Mouse (Mus musculus) limb, embryonic 14.5 days (tissue): ENCODE results near the gene Cabcoco1. TPM values are rescaled to one million over a fixed set of nuclear protein-coding genes. Genes with fewer than 3 reads are reported as not detected.

Experiments used
- ATAC-seq: fragments of 200-750 bp; cut with Nextera tagmentation; 2 replicates; pipeline ENCODE4 v1.8.0; 2017; ENCODE audit warnings: low read depth, moderate number of reproducible peaks, moderate TSS enrichment; ENCODE audit not compliant: low FRiP score
- DNase-seq: peaks from one replicate; pipeline ENCODE4 v3.0.0-alpha.2; 2015; ENCODE audit warnings: low spot score
- H3K27ac ChIP-seq: fragments of 300-500 bp; sonication (generic); replicated peaks from 2 replicates; pipeline ENCODE4 v1.5.1; 2014; ENCODE audit warnings: low read depth, mild to moderate bottlenecking, low read length, moderate library complexity, mixed read lengths
- H3K27me3 ChIP-seq: fragments of 300-500 bp; sonication (generic); 2 replicates; pipeline ENCODE4 v1.6.1; 2014; ENCODE audit warnings: low read length, mixed read lengths; ENCODE audit not compliant: control insufficient read depth, insufficient read depth
- H3K36me3 ChIP-seq: fragments of 300-500 bp; sonication (generic); 2 replicates; pipeline ENCODE4 v1.6.1; 2014; ENCODE audit warnings: mild to moderate bottlenecking, low read length, moderate library complexity, mixed read lengths; ENCODE audit not compliant: control insufficient read depth, insufficient read depth
- H3K4me1 ChIP-seq: fragments of 300-500 bp; sonication (generic); 2 replicates; pipeline ENCODE4 v1.6.1; 2014; ENCODE audit warnings: antibody characterized with exemption, low read length, mixed read lengths; ENCODE audit not compliant: control insufficient read depth, insufficient read depth
- H3K4me2 ChIP-seq: fragments of 300-500 bp; sonication (generic); replicated peaks from 2 replicates; pipeline ENCODE4 v1.6.1; 2014; ENCODE audit warnings: low read depth, mild to moderate bottlenecking, low read length, moderate library complexity; ENCODE audit not compliant: severe bottlenecking
- H3K4me3 ChIP-seq: fragments of 300-500 bp; sonication (generic); replicated peaks from 2 replicates; pipeline ENCODE4 v1.5.1; 2014; ENCODE audit warnings: low read length
- H3K9ac ChIP-seq: fragments of 300-500 bp; sonication (generic); 2 replicates; pipeline ENCODE4 v1.6.1; 2014; ENCODE audit warnings: mild to moderate bottlenecking, low read depth, low read length, moderate library complexity; ENCODE audit not compliant: severe bottlenecking
- H3K9me3 ChIP-seq: fragments of 300-500 bp; sonication (generic); 2 replicates; pipeline ENCODE4 v1.6.1; 2016; ENCODE audit warnings: low read length; ENCODE audit not compliant: control insufficient read depth
- POLR2A ChIP-seq: fragments of 200-500 bp; IDR thresholded peaks from 2 replicates; pipeline ENCODE4 v1.8.0; 2012; ENCODE audit warnings: inconsistent platforms, mild to moderate bottlenecking, moderate library complexity, borderline replicate concordance; ENCODE audit not compliant: insufficient read depth, insufficient read length; ENCODE audit errors: extremely low read depth
- WGBS: fragments of 180-500 bp; shearing (Covaris S2); extraction: QIAGEN DNeasy Blood & Tissue Kit; methylation state at CpG from one replicate; pipeline ENCODE4 v1.1.7; 2014; 5-methylcytosine and 5-hydroxymethylcytosine counted together
- polyA plus RNA-seq, 2 experiments: library from polyadenylated mRNA; depleted of rRNA in 1 of 2; stranded (reverse) in 1 of 2; unstranded in 1 of 2; fragments of >200 nt; fragmentation: Nextera tagmentation in 1 of 2; extraction: Ambion mirVana in 1 of 2; gene quantifications; 2 replicates each; pipeline versions ENCODE4 v1.2.1 to v1.2.3; 2012 to 2014

Gene Cabcoco1
- polyA plus RNA-seq, 2 experiments = 0.58 to 1.8 TPM

DNA sequence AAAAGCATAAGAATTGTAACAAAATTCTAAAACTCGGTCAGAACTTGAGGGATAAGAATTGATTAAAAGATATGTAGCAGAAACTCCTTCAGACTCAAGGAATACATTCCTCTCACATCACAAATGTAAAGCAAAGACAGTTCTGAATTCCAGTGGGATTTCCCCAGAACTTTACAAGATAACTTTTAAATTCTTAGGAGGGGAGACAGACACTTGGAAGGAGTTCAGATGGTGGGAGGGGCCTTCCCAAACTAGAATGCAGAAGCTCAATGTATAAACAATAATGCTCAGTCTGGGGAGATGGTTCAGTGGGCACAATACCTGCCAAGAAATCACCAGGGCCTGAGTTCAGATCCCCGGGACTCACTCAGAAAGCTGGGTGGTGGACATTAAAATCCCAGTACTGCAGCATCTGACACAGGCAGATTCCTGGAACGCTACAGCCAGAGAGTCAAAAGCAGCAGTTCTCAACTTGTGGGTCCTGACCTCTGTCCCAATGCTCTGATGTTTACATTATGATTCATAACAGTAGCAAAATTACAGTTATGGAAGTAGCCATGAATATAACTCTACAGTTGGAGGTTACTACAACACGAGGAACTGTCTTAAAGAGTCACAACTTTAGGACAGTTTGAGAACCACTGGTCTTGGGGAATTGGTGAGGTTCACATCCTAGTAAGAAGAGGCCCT is 4.3 kb downstream of the Cabcoco1 start:
- no peak overlapping the region for H3K4me3 ChIP-seq
- DNase-seq (no peak), ATAC-seq (no peak)
- H3K27me3 ChIP-seq = no peaks in the 10 kb centered on the region
- no peaks in the 10 kb centered on the region for H3K36me3 ChIP-seq
- TF ChIP-seq POLR2A = no peak
- H3K27ac ChIP-seq = no peak overlapping the region
- 75% methylated on average over 4 of the region's 4 CpGs for WGBS
- H3K4me2 ChIP-seq = no peak overlapping the region
- H3K4me1 ChIP-seq = peaks cover 25% of the 10 kb centered on the region
- H3K9ac ChIP-seq = no peak overlapping the region
- H3K9me3 ChIP-seq = no peaks in the 10 kb centered on the region

DNA sequence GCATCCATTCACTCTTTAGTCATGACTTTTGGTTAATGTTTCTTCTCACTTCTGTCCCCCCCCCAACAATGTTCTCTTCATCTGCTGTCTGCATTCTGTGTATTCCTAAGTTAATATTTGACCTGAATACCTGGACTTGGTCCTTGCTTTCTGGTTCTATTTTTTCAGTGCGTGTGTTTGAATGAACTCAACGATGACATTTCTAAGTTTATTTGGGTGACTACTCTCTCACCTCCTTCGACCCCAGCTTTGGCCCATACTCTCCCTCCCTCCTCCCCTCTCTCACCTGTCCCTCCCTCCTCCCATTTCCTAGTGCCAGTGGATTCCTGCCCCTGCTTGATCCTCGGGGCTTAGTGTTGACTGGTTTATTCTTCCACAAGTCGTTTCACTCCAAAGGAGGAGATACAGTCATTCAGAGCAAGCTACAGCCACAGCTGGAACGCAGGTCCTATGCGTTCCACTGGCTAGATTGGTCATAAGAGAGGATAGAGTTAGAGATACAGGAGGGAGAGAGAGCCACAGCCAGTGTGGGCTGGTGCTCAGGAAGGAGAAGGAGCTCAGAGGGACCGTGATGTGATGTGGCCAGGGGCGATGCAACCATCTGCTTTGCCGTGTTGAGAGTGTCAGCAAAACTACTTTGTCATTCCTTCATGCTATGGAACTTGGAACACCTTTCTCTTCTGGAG is 12.2 kb downstream of the Cabcoco1 start:
- H3K27me3 ChIP-seq = no peaks in the 10 kb centered on the region
- no peak for DNase-seq
- H3K4me2 ChIP-seq = no peak overlapping the region
- no peaks in the 10 kb centered on the region for H3K36me3 ChIP-seq
- H3K9me3 ChIP-seq = no peaks in the 10 kb centered on the region
- H3K27ac ChIP-seq = no peak overlapping the region
- peaks cover 12% of the 10 kb centered on the region; the same call in 1 of the 2 replicates for H3K4me1 ChIP-seq
- H3K4me3 ChIP-seq = no peak overlapping the region
- WGBS = 76% methylated on average over 10 of the region's 10 CpGs
- TF ChIP-seq POLR2A = no peak
- no peak for ATAC-seq
- H3K9ac ChIP-seq = no peak overlapping the region

DNA sequence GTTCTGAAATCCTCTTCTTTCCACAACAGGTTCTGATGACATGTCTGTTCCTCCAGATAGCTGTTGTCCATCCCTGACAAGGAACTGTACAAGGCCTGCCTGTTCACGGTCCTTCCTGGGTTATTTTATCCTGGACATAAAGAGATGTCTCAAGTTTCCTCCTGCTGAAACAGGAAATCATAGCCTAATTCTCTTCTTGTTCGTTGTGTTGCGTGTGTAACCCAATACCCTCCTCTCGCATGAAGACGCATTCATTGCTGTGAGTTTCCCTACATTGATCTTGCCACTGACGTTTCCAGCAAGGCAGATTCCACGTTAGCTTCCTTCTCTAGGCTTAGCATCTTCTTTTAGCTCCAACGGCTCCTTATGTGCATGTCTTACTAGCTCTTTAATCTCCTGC is 12.7 kb downstream of the Cabcoco1 start:
- no peak overlapping the region for H3K4me2 ChIP-seq
- DNase-seq = no peak
- WGBS = 30% methylated on average over 8 of the region's 8 CpGs

DNA sequence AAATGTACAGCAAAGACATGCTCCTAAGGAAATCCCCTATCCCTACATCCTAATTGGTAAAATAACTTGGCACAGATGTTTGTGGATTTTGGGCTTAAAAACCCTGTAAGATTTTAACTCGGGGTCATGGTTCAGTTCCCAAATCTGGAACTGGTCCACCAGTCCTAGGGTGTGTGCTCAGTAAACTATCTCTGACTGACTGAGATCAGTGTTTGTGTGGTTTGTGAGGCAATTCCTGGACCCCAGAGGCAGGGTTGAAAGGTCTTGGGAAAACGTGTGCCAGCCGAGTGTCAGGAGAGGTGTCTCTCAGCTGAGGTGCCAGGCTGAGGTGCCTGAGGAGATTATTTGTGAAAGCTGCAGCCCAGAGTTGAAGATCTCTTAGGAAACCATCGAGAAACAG is 19.6 kb downstream of the Cabcoco1 start:
- Histone ChIP-seq H3K27ac (no peak overlapping the region), H3K36me3 (no peaks in the 10 kb centered on the region), H3K27me3 (no peaks in the 10 kb centered on the region), H3K9ac (no peak overlapping the region), H3K9me3 (no peaks in the 10 kb centered on the region), H3K4me2 (no peak overlapping the region), H3K4me3 (no peak overlapping the region), H3K4me1 (no peaks in the 10 kb centered on the region; the same call in 1 of the 2 replicates)
- TF ChIP-seq POLR2A = no peak
- ATAC-seq = no peak
- DNase-seq = no peak
- 59% methylated on average over 4 of the region's 4 CpGs for WGBS

More for the DNA sequence above, 12.7 kb downstream of the Cabcoco1 start:
- ATAC-seq = no peak
- Histone ChIP-seq H3K9me3 (no peaks in the 10 kb centered on the region), H3K4me1 (peaks cover 12% of the 10 kb centered on the region; the same call in 1 of the 2 replicates), H3K27me3 (no peaks in the 10 kb centered on the region), H3K27ac (no peak overlapping the region), H3K36me3 (no peaks in the 10 kb centered on the region), H3K9ac (no peak overlapping the region), H3K4me3 (no peak overlapping the region)
- TF ChIP-seq POLR2A = no peak

DNA sequence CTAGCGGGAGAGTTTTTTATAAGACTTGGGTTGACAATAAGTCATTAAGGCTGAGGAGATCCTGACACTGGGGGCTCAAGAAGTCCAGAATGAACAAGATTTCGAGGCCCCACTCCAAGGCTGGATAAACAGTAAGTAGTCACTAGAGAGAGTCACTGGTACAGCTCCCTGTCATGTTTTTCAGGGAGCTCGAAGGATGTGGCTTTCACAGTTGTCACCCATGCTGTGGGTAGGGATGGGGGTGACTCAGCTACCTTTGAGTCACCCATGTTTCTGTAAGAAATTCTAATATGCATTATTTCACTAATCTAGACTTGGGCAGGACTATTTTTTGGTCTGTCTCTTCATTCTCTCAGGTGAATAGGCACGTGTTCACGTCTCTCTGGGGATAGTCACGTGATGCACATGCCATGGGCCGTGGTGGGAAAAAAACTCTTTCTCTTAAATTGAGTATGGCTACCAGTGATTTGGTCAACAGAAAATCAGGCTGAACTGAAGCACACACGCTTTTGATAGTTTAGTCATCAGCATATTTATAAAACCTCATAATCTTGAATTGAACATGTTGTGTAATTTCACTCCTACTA is 29.2 kb downstream of the Cabcoco1 start:
- ATAC-seq = no peak
- no peaks in the 10 kb centered on the region for H3K27me3 ChIP-seq
- H3K4me1 ChIP-seq = no peaks in the 10 kb centered on the region
- no peak overlapping the region for H3K4me2 ChIP-seq
- H3K9me3 ChIP-seq = no peaks in the 10 kb centered on the region
- no peak overlapping the region for H3K9ac ChIP-seq
- DNase-seq = no peak
- WGBS = 87% methylated on average over 8 of the region's 8 CpGs
- no peak overlapping the region for H3K4me3 ChIP-seq
- no peak overlapping the region for H3K27ac ChIP-seq
- no peaks in the 10 kb centered on the region for H3K36me3 ChIP-seq
- no peak for TF ChIP-seq POLR2A
